Mouse (Mus musculus): ENCODE measurements around the gene Ccdc181.

Ccdc181 gene

DNA sequence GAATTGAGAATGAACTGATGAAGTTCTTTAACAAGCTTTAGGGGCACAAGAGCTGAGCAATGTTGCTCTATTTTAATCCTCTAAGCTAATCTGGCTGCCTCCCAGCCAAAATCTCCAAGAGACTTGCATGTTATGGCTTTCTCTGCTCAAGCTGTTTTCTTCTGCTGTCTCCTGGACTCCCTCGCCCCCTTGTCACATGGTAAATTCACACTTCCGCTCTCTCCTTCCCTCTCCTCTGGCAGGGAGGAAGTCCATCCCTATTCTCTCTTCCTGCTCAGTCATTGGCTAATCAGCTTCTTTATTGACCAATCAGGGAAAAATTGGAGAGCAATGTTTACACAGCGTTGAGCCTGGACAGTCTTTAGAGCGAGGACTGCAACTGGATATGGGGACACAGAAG is 60.5 kb downstream of the Ccdc181 start:
- no peak for DNase-seq (ENCODE audit: low spot score)

Data from layer of hippocampus, adult 9-10 months (tissue).